Mouse (Mus musculus) stomach, postnatal 0 days (tissue): ENCODE measurements at regions not wholly inside any gene's neighbourhood (a gene's known extent, or its start where the extent isn't known, plus 50 kb on each side); places are given as distances from the start of the nearest gene placed in this dataset.

Experiments used
- CTCF ChIP-seq: IDR thresholded peaks from 2 replicates; pipeline ENCODE4 v1.5.1; 2016; ENCODE audit warnings: antibody characterized with exemption, low read depth, mild to moderate bottlenecking, moderate library complexity
- EP300 ChIP-seq: optimal IDR thresholded peaks from 2 replicates; pipeline ENCODE3; 2016; ENCODE audit warnings: antibody characterized with exemption

- TF ChIP-seq EP300 (no peak), CTCF (no peak)
Observed at GRCm38 (mm10) chr5:75878361-75878760, 99.9 kb downstream of the Kdr start.
